Mouse (Mus musculus) layer of hippocampus, adult 9-10 months (tissue): ENCODE data around the gene Mest.

ENCODE experiments used
- DNase-seq: peaks from one replicate; pipeline ENCODE4 v3.0.0; 2022; ENCODE audit warnings: low spot score

Mest gene

DNA sequence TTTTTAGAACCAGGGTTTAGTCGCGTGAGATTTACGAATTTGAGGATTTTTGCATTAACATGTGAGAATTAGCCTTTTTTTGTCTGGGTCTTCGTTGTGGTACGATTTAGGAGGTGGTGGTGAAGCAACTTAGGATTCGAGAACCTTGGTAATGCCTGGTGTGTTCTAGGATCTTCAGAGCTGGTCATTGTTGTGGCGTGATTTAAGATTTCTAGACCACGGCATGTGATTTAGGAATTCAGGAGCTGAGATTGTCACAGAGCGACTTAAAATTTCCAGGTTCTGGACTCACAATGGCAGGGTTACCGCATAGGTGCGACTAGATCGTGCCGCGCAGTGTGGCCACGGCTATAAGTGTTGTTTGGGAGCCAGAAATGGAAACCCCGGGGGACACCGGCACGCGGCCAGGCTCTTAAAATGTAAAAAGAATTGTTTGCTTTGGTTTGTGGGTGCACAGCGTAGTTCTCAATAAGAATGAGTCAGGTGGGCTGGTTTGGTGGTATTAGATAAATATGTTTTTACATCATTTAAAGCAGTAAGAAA lies 15.2 kb downstream of the Mest start:
- no peak for DNase-seq

DNA sequence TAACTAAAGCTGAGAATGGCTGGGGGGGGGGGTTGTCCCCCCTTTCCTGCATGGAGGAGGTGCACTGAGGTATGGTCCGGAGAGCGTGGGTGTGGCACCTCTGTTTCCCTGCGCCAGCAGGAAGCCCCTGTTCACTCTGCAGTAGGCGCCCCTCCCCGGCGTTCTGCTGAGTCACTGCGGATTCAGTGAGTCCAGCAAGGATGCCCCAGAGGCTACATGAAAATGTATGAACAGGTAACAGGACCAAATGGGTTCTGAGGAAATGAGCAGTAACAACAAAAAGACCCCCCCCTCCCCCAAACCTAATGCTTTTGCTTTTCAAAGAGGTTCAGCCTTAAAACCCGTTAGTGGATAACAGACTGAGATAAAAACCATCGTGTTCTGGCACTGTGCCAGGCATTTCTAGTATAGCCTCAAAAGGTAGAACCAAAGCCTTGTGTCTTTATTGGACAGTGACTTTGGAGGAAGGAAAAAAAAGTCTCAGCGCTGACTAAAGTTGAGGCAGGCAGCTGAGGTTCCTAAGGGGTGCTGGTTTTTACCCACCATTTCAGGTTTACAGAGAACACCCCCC lies 15.9 kb downstream of the Mest start:
- no peak for DNase-seq

GRCm38 (mm10) chr6:30744846-30745245 lies 21.5 kb downstream of the Mest start:
- DNase-seq = no peak

DNA sequence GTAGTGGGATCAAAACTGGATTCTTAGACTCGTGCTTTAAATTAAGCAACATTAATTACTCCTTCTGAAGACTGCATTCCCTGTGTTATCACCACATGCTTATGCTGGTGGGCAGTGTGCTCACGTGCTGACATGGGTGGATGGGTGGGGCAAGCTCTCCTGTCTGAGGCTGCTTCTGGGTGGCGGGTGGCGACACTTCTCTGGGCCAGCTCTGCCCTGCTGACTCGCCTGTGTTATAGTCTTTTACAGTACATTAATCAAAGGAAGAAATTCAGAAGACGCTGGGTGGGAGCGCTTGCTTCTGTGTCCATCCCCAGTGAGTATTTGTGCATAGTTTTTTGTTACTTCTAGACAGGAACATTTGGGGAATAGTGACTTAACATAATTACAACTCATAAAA lies 22.2 kb downstream of the Mest start:
- no peak for DNase-seq

DNA sequence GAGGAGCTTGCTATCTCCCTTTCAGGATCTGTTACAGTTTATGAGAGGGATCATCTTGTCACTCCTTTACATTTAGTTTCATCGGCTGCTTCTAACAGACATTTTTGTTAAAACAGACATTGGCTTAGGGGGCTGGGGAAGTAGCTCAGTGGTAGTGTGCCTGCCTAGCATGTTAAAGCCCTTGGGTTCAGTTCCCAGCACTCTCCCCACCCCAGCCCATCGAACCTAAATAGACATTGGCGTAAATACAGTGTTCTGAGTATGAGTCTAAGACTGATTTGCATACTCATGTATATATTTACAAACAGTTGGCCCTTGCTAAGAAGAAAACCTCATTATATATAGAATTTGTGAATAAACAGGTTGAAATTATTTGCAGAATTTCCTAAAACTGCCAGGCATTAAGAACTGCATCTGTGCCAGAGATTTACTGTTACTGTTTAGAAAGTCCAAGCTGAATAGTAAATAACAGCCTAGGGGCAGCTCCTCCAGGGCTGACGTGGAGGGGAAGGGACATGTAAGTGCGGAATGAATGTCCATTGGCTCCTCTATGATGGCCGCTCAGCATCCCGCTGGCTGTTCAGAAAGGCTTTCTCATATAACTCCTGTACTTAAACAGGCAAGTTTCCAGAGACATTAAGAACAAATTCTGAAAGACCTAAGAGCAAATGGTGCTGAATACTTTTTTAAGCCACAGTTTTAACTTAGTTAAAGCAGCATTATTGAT lies 24.4 kb downstream of the Mest start:
- no peak for DNase-seq

DNA sequence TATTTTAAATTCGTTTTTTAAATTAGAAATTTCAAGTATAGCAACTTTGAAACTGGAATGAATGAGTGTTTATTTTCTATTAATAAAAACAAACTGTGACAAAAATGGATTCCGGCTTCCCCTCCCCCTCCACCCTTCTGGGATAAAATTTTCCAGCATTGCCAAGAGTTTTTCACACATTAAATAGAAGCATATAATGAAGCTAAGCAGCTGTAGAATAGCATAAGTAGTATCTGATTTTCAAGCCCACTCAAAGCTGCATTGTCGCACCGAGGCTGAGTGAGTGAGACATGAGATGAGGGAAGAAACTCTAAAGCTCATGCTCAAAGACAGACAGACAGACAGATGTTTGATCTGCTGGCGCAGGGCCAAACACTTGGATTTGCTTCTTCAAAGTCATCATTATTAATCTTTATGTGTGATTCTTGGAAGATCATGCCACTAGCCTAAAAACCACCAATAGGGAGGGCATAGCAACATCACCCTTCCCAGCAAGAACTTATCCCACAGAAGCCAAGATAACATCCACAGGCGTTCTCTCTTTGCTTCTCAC lies 25.1 kb downstream of the Mest start:
- no peak for DNase-seq

GRCm38 (mm10) chr6:30749042-30749689 lies 25.8 kb downstream of the Mest start:
- DNase-seq = no peak

DNA sequence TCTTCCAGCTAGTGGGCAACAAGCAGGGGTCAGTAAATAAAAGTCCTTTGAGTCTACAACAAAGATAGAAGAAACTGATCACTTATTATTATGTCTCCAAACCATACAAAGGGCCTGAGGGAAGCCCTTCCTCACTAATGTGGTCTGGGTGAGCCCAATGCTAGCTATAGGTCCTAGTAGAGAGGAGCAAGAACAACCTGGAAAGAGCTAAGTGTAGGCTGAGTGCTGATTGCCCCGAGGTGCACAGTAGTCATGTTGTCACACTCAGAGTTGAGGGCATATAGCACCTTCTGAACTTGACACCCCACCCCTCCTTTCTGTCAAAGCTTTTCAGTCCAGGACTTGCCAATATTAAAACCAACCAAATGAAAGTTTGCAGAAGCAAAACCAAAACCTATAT lies 26.5 kb downstream of the Mest start:
- no peak for DNase-seq

- DNase-seq = no peak
Observed at GRCm38 (mm10) chr6:30750482-30750881, 27.1 kb downstream of the Mest start.

GRCm38 (mm10) chr6:30751209-30751608 lies 27.9 kb downstream of the Mest start:
- DNase-seq = no peak
